Mouse (Mus musculus): ENCODE results near the gene Cald1. TPM values are rescaled to one million over a fixed set of nuclear protein-coding genes. Genes with fewer than 3 reads are reported as not detected.

The Cald1 gene
- polyA plus RNA-seq, 1 experiment, result 7.9 TPM

DNA sequence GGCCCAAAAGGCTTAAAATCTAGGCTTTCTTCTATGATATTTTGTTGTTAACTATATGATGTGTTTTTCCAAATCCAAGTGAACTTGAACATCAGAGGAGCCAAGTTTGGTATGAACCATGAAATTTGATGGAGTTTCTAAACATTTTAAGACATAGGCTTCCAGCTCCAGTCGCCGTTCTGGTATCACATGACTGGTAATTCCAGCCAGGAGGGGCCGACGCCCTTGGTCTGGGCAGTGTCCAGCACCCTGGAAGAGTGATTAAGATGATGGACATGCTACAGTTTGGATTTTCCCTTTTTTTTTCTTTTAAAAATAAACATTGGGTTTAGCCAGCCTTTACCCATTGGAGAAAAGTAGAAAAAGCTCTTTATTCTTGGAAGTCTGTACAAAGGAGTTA, 145.6 kb downstream of the Cald1 start:
- no peaks in the 10 kb centered on the region for H3K4me1 ChIP-seq (ENCODE audit: control insufficient read depth, insufficient read depth, low read length)
- TF ChIP-seq CTCF (IDR thresholded peaks at IDR 0.05; ENCODE audit: low read depth, low read length) (no peak), POLR2A (IDR thresholded peaks at IDR 0.05; ENCODE audit: borderline replicate concordance, low read depth, low read length) (no peak)
- no peak overlapping the region for H3K27ac ChIP-seq (ENCODE audit: insufficient read depth, low read depth, low read length)
- H3K4me3 ChIP-seq (ENCODE audit: insufficient read depth, low read length), result no peak overlapping the region

DNA sequence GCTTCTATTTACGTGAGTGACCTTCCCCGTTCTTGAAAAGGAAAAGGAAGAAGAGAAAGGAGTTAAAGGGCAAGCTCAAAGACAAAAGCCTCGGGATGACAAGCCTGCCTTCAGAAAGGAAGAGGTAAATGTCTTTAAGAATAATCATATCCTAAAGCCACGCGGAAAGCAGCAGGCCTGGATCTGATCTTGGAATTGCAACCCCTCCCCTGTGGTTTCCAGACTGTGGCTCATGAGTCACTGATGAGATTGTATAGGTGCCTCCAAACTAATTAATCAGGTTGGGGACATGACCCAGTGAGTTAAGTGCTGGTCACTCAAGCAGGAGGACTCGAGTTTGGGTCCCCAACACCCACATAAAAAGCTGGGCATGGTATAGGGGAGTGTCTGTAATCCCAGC, 149.5 kb downstream of the Cald1 start:
- TF ChIP-seq CTCF (IDR thresholded peaks at IDR 0.05; ENCODE audit: low read depth, low read length) (no peak), POLR2A (IDR thresholded peaks at IDR 0.05; ENCODE audit: borderline replicate concordance, low read depth, low read length) (no peak)
- Histone ChIP-seq H3K4me3 (ENCODE audit: insufficient read depth, low read length) (no peak overlapping the region), H3K27ac (ENCODE audit: insufficient read depth, low read depth, low read length) (no peak overlapping the region), H3K4me1 (ENCODE audit: control insufficient read depth, insufficient read depth, low read length) (no peaks in the 10 kb centered on the region)

DNA sequence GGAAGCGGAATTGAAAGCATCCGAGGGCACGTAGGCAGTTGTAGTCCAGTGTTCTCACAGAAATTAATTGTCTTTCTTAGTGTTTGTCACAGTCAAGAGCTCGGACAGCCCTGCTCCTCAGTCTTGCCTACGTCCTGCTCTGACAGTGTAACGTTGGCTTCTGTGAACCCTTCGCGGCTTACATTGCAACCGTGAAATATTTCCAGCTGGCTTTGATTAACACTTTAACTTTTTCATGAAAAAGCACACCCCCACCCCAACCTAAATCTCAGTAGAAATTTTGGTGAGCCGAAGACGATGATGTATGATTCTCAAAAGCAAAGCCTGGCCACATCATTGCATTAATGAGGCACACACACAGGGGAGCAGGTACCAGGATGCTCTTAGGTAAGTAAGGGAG, 150.3 kb downstream of the Cald1 start:
- no peak overlapping the region for H3K27ac ChIP-seq (ENCODE audit: insufficient read depth, low read depth, low read length)
- no peak overlapping the region for H3K4me3 ChIP-seq (ENCODE audit: insufficient read depth, low read length)
- H3K4me1 ChIP-seq (ENCODE audit: control insufficient read depth, insufficient read depth, low read length), result no peaks in the 10 kb centered on the region
- TF ChIP-seq CTCF (IDR thresholded peaks at IDR 0.05; ENCODE audit: low read depth, low read length), result no peak
- TF ChIP-seq POLR2A (IDR thresholded peaks at IDR 0.05; ENCODE audit: borderline replicate concordance, low read depth, low read length), result no peak

DNA sequence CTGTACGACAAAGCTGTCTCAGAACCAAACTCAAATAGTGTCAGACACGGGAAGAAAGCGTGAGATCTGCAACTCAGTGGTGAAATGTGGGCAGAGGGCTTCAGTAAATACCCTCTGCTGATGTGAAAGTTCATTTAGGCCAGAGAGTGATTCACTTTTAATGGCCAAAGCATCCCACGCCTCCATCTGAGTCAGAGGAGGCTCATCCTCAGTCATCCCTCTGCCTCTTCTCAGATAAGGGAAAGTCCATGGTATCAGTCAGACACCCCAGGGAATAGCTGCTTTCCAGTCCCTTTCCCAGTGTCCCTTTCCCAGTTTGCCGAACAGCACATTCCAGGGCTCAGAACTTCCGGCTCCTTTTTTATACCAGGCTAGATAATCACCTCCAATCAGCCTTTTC, 151.2 kb downstream of the Cald1 start:
- TF ChIP-seq POLR2A (IDR thresholded peaks at IDR 0.05; ENCODE audit: borderline replicate concordance, low read depth, low read length), result no peak
- TF ChIP-seq CTCF (IDR thresholded peaks at IDR 0.05; ENCODE audit: low read depth, low read length), result no peak
- H3K27ac ChIP-seq (ENCODE audit: insufficient read depth, low read depth, low read length), result no peak overlapping the region
- no peak overlapping the region for H3K4me3 ChIP-seq (ENCODE audit: insufficient read depth, low read length)
- H3K4me1 ChIP-seq (ENCODE audit: control insufficient read depth, insufficient read depth, low read length), result no peaks in the 10 kb centered on the region

DNA sequence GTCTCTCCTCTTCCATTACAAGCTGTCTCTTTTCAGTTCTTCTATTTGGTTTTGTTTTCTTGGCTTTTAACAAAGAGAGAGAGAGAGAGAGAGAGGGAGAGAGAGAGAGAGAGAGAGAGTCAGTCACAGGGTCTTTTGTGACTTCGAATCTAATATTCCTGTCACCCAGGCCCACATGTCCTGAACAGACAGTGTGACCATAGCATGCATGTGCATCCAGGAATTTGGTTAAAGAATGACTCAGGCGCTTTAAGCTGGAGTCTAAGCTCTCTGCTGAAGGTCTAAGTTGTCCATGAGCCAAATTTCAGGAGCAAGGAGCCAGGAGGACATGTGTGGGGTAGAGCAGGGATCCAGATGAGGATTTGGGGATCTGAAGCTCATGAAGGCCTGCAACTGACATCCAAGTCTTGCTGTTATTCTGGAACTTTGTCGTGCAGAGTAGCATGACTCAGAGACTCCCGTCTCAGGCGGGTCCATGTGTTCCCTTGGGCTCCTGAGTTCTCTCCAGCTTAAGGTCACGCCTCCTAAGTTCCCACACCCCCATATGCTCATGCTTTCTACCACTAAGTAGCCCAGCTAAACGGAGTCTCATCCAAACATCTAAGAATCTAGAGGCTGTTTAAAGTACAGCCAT, 152.3 kb downstream of the Cald1 start:
- H3K4me1 ChIP-seq (ENCODE audit: control insufficient read depth, insufficient read depth, low read length), result no peaks in the 10 kb centered on the region
- H3K27ac ChIP-seq (ENCODE audit: insufficient read depth, low read depth, low read length), result no peak overlapping the region
- no peak for TF ChIP-seq CTCF (IDR thresholded peaks at IDR 0.05; ENCODE audit: low read depth, low read length)
- TF ChIP-seq POLR2A (IDR thresholded peaks at IDR 0.05; ENCODE audit: borderline replicate concordance, low read depth, low read length), result no peak
- H3K4me3 ChIP-seq (ENCODE audit: insufficient read depth, low read length), result no peak overlapping the region

DNA sequence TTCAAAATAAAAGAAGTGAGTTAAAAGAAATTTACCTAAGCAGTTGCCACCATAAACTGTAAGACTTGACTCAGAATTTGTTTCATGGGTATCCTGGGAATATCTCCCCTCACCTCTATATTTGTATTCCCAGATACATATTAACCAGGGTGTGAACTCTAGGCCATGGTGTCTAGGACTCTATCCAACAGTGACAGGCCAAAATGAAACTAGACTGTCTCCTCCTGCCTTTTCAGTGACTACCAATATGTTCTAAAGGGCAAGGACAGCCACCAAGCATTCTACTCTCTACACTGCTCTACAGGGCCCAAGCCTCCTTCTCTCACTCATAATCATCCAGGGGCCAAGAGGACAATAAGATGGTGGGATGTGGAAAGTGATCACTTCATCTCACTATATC, 153.3 kb downstream of the Cald1 start:
- TF ChIP-seq POLR2A (IDR thresholded peaks at IDR 0.05; ENCODE audit: borderline replicate concordance, low read depth, low read length), result no peak
- TF ChIP-seq CTCF (IDR thresholded peaks at IDR 0.05; ENCODE audit: low read depth, low read length), result no peak
- Histone ChIP-seq H3K27ac (ENCODE audit: insufficient read depth, low read depth, low read length) (no peak overlapping the region), H3K4me3 (ENCODE audit: insufficient read depth, low read length) (no peak overlapping the region), H3K4me1 (ENCODE audit: control insufficient read depth, insufficient read depth, low read length) (no peaks in the 10 kb centered on the region)

DNA sequence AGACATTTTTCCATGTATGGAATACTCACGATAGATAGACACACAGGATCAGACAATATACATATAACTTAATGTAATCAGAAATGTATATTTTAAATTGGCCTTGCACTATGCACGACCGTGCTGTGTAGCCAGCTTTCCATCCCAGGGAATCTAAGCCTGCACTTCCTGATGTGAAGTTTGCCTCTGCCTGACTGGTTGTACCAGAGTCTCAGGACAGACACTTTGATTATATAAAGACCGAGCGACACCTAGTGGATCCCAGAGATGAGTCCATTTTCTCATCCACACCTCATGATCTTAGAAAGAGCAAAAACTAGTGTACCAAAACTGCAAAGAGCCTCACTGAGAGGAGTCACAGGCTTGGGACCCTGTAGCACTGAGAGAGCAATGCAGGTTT, 156.1 kb downstream of the Cald1 start:
- TF ChIP-seq CTCF (IDR thresholded peaks at IDR 0.05; ENCODE audit: low read depth, low read length) (no peak), POLR2A (IDR thresholded peaks at IDR 0.05; ENCODE audit: borderline replicate concordance, low read depth, low read length) (no peak)
- Histone ChIP-seq H3K4me1 (ENCODE audit: control insufficient read depth, insufficient read depth, low read length) (no peaks in the 10 kb centered on the region), H3K4me3 (ENCODE audit: insufficient read depth, low read length) (no peak overlapping the region), H3K27ac (ENCODE audit: insufficient read depth, low read depth, low read length) (no peak overlapping the region)

DNA sequence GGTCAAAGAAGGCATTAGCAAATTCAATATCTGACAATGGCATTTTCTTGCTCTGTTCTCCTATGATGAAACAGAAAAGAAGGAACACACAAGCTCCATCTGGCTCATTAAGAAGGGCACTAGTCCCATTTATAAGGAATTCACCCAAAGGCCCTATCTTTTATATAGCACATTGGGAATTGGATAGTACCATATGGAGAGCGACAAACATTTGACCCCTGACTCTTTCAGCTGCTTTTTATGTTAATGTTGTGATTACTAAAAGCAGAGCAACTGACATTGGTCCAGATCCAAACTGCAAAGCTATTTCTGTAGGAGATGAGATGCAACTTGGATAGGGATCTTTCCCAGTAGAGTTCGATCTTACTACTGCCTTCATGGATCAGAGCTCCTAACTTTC, 160.0 kb downstream of the Cald1 start:
- H3K4me1 ChIP-seq (ENCODE audit: control insufficient read depth, insufficient read depth, low read length), result no peaks in the 10 kb centered on the region
- H3K4me3 ChIP-seq (ENCODE audit: insufficient read depth, low read length), result no peak overlapping the region
- no peak for TF ChIP-seq POLR2A (IDR thresholded peaks at IDR 0.05; ENCODE audit: borderline replicate concordance, low read depth, low read length)
- H3K27ac ChIP-seq (ENCODE audit: insufficient read depth, low read depth, low read length), result no peak overlapping the region

DNA sequence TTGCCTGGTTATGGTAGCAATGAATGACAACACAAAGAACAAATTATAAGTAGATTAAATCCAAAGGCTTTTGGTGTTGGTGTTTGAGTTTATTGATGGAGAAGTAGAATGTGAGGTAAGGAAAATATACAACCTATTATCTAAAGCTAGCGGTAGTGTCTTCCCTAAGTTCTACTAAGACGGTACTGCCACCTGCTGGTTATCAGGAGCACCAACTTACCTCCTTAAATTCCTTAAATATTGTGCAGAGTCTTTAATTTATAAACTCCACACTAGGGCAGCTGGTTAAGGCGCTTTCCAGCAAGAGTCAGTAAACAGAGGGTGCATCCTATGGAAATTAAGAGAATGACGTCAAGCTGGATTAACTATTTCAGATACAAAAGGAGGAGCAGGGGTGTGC, 161.7 kb downstream of the Cald1 start:
- Histone ChIP-seq H3K4me3 (ENCODE audit: insufficient read depth, low read length) (no peak overlapping the region), H3K27ac (ENCODE audit: insufficient read depth, low read depth, low read length) (no peak overlapping the region), H3K4me1 (ENCODE audit: control insufficient read depth, insufficient read depth, low read length) (no peaks in the 10 kb centered on the region)
- no peak for TF ChIP-seq POLR2A (IDR thresholded peaks at IDR 0.05; ENCODE audit: borderline replicate concordance, low read depth, low read length)
- no peak for TF ChIP-seq CTCF (IDR thresholded peaks at IDR 0.05; ENCODE audit: low read depth, low read length)

DNA sequence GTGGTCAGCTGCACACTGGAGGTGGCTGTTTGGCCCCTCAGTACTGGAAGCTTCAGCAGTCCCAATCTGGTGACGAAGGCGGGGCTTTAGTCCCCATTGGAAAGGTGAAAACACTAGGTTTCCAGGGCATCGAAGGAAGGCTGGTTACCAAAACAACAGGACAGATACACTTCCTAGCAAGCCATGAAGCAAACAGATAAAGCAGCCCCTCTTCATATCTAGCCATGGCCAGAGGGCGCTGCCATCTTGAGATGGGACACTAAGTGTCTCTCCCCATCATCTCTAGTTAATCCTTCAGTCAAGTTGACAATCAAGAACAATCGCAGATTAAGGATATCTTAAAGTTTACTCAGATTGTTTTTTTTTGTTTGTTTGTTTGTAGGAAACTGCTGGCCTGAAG, 167.4 kb downstream of the Cald1 start:
- Histone ChIP-seq H3K4me3 (ENCODE audit: insufficient read depth, low read length) (no peak overlapping the region), H3K4me1 (ENCODE audit: control insufficient read depth, insufficient read depth, low read length) (peaks cover 4% of the 10 kb centered on the region), H3K27ac (ENCODE audit: insufficient read depth, low read depth, low read length) (no peak overlapping the region)
- no peak for TF ChIP-seq CTCF (IDR thresholded peaks at IDR 0.05; ENCODE audit: low read depth, low read length)
- TF ChIP-seq POLR2A (IDR thresholded peaks at IDR 0.05; ENCODE audit: borderline replicate concordance, low read depth, low read length), result no peak

DNA sequence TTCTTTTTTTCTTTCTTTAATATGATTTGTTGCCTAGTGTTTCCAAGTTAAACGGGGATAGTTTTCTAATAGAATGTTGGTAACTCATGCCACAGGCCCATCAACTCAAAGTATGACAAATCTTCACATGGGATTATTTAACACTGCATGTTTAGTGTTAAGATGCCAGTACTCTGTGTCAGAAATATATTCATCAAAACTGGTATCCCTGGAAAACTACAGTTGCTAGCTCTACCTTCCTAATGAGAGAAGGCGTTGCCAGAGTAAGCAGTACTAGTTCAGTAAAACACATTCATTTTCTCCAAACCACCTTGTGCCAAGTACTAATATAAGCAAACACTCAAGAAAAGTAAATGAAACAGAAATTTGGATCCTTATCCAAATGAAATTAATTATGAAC, 171.7 kb downstream of the Cald1 start:
- Histone ChIP-seq H3K4me1 (ENCODE audit: control insufficient read depth, insufficient read depth, low read length) (peaks cover 7% of the 10 kb centered on the region), H3K4me3 (ENCODE audit: insufficient read depth, low read length) (no peak overlapping the region), H3K27ac (ENCODE audit: insufficient read depth, low read depth, low read length) (no peak overlapping the region)
- no peak for TF ChIP-seq CTCF (IDR thresholded peaks at IDR 0.05; ENCODE audit: low read depth, low read length)
- no peak for TF ChIP-seq POLR2A (IDR thresholded peaks at IDR 0.05; ENCODE audit: borderline replicate concordance, low read depth, low read length)

Data from bone marrow macrophage, adult 2 months (primary cell).